14 mouse cellular contexts compared by ENCODE assay signal in genomic region chr8:124507572-124508320, GRCm38 (mm10). TPM values are rescaled to one million over a fixed set of nuclear protein-coding genes. Genes with fewer than 3 reads are reported as not detected.
DNase-seq lines count a peak whose midpoint lies in the region; ATAC-seq and TF ChIP-seq lines count a peak whose summit lies in the region.
"Had no signal": no experiment of that assay in that cellular context is flagged by ENCODE, and none has a peak within 500 bp of the region (broad histone marks: within the 10 kb centered on the region; RNA-seq: fewer than 3 reads in every experiment).

No protein-coding gene starts in this region.

- no peaks in the 10 kb centered on the region for H3K36me3 ChIP-seq in hindbrain, postnatal 0 days (ENCODE audit: insufficient read depth, low read length)
- no peaks in the 10 kb centered on the region for H3K36me3 ChIP-seq in hindbrain, embryonic 13.5 days
- H3K36me3 ChIP-seq: stomach, embryonic 15.5 days had no signal

- H3K9me3 ChIP-seq in hindbrain, postnatal 0 days (ENCODE audit: low read length), result 0 out of 2 replicates have a peak, but pooled peaks cover 8% of the 10 kb centered on the region
- H3K9me3 ChIP-seq in hindbrain, embryonic 13.5 days, result 0 out of 2 replicates have a peak, but pooled peaks cover 12% of the 10 kb centered on the region
- H3K9me3 ChIP-seq: stomach, embryonic 15.5 days had no signal

- H3K27me3 ChIP-seq in hindbrain, postnatal 0 days (ENCODE audit: insufficient read depth, low read length), result no peaks in the 10 kb centered on the region
- H3K27me3 ChIP-seq in hindbrain, embryonic 13.5 days, result peaks cover 9% of the 10 kb centered on the region; the same call in 1 of the 2 replicates
- H3K27me3 ChIP-seq: stomach, embryonic 15.5 days had no signal

- WGBS in hindbrain, postnatal 0 days, result 60% methylated on average over 8 of the region's 8 CpGs
- 75% methylated on average over 8 of the region's 8 CpGs for WGBS in hindbrain, embryonic 13.5 days

- TF ChIP-seq CTCF in hindbrain, postnatal 0 days (IDR thresholded peaks at IDR 0.05; ENCODE audit: low read depth), result no peak

- DNase-seq in hindbrain, postnatal 0 days (ENCODE audit: low spot score), result peak; percentile 48
- peak; percentile 80 to 82 for DNase-seq in layer of hippocampus, postnatal 36 days
- DNase-seq in right cerebral cortex, postnatal 36 days (ENCODE audit: low spot score in 2 of 2), result peak; percentile 61 to 80
- DNase-seq in embryo, embryonic 10 days (ENCODE audit: low spot score), result no peak
- no peak for DNase-seq in neural tube, embryonic 10.5 days (ENCODE audit: extremely low spot score, low spot score)
- no peak for DNase-seq in lung, adult 18-20 months
- DNase-seq: gastrocnemius, adult 2 months had no signal

- H3K9ac ChIP-seq in hindbrain, postnatal 0 days (replicated peaks; ENCODE audit: low read length), result no peak overlapping the region
- H3K9ac ChIP-seq in hindbrain, embryonic 13.5 days, result no peak overlapping the region
- H3K9ac ChIP-seq: liver, embryonic 14.5 days; stomach, embryonic 15.5 days had no signal

- no peak for ATAC-seq in hindbrain, postnatal 0 days
- ATAC-seq in hindbrain, embryonic 13.5 days (ENCODE audit: low FRiP score), result no peak
- peak; percentile 98 for ATAC-seq in frontal cortex, adult (ENCODE audit: low TSS enrichment)

- peaks cover 3% of the 10 kb centered on the region; the same call in 1 of the 2 replicates for H3K4me1 ChIP-seq in hindbrain, postnatal 0 days (ENCODE audit: insufficient read depth, low read length)
- no peaks in the 10 kb centered on the region for H3K4me1 ChIP-seq in hindbrain, embryonic 13.5 days (replicated peaks)
- H3K4me1 ChIP-seq: stomach, embryonic 15.5 days had no signal

- H3K4me3 ChIP-seq in hindbrain, postnatal 0 days (ENCODE audit: low read length), result no peak overlapping the region
- no peak overlapping the region for H3K4me3 ChIP-seq in hindbrain, embryonic 13.5 days
- H3K4me3 ChIP-seq: erythroblast, embryonic 14.5 days; gastrocnemius, adult 2 months; stomach, embryonic 15.5 days had no signal

- H3K27ac ChIP-seq in hindbrain, postnatal 0 days, result peak overlapping the region; percentile 66
- no peak overlapping the region for H3K27ac ChIP-seq in hindbrain, embryonic 13.5 days
- H3K27ac ChIP-seq: gastrocnemius, adult 2 months; liver, embryonic 14.5 days; macrophage; stomach, embryonic 15.5 days had no signal

- H3K4me2 ChIP-seq in hindbrain, postnatal 0 days (ENCODE audit: low read depth, low read length), result no peak overlapping the region
- no peak overlapping the region for H3K4me2 ChIP-seq in hindbrain, embryonic 13.5 days
- H3K4me2 ChIP-seq: heart, embryonic 11.5 days; stomach, embryonic 15.5 days had no signal

RNA-seq across cellular contexts. Expression of gene Cog2, which starts 12.8 kb away (rescaled TPM):
- total RNA-seq in hindbrain, postnatal 0 days (2014; rRNA removed), result 29.4 and 30.0 TPM in 2 replicates
- 17.3 and 21.4 TPM in 2 replicates for polyA plus RNA-seq in hindbrain, postnatal 0 days (2015; fragmentation: Nextera tagmentation; extraction: Ambion mirVana)
- 35.2 and 35.8 TPM in 2 replicates for polyA plus RNA-seq in hindbrain, embryonic 13.5 days (2015; fragmentation: Nextera tagmentation; extraction: Ambion mirVana)
- total RNA-seq in layer of hippocampus, postnatal 36 days (2021), result 10 to 100 TPM; 37.8 to 43.2 TPM

Comparison
In these comparisons a context has a peak if more than half of its experiments do, and no peak if none do; other contexts are left out.
1. DNase-seq: peak in hindbrain, postnatal 0 days (single experiment), layer of hippocampus, postnatal 36 days (2 of 2) and right cerebral cortex, postnatal 36 days (2 of 2); none in embryo, embryonic 10 days (single experiment), neural tube, embryonic 10.5 days (single experiment) and lung, adult 18-20 months (0 of 2).